Mouse (Mus musculus) telencephalon, adult 2 months (tissue): ENCODE measurements around the gene Vsx1.

ENCODE experiments used
- DNase-seq: peaks from one replicate; pipeline ENCODE4 v3.0.0-alpha.2; 2011; ENCODE audit warnings: low read depth, low spot score

Gene Vsx1

GRCm38 (mm10) chr2:150643726-150644415 lies 45.3 kb downstream of the Vsx1 start:
- DNase-seq: peak; percentile 60

GRCm38 (mm10) chr2:150643166-150643565 lies 46.0 kb downstream of the Vsx1 start:
- no peak for DNase-seq

GRCm38 (mm10) chr2:150638370-150638733 lies 50.8 kb downstream of the Vsx1 start:
- DNase-seq: no peak

- DNase-seq: no peak
Observed at GRCm38 (mm10) chr2:150637702-150638369, 51.3 kb downstream of the Vsx1 start.

GRCm38 (mm10) chr2:150635877-150636446 lies 53.2 kb downstream of the Vsx1 start:
- no peak for DNase-seq
